Mouse (Mus musculus) MN1 (cell line): ENCODE data around the gene Snx29.
"Not testable (repeated sequence)": the region's sequence is repeated elsewhere in the genome, so short reads cannot be mapped to it uniquely, and the experiment has no call there.

Experiments
- DNase-seq: peaks from one replicate; pipeline ENCODE4 v3.0.0-alpha.2; 2016; ENCODE audit warnings: low spot score

Snx29 gene

GRCm38 (mm10) chr16:11408726-11409125 is 86.0 kb downstream of the Snx29 start:
- DNase-seq, result no peak

- DNase-seq, result no peak
Observed at GRCm38 (mm10) chr16:11414631-11415030, 91.9 kb downstream of the Snx29 start.

- peak; percentile 76 for DNase-seq
Observed at GRCm38 (mm10) chr16:11418183-11418588, 95.5 kb downstream of the Snx29 start.

- no peak for DNase-seq
Observed at GRCm38 (mm10) chr16:11420311-11421080, 97.8 kb downstream of the Snx29 start.

- no peak for DNase-seq
Observed at GRCm38 (mm10) chr16:11422165-11422564, 99.5 kb downstream of the Snx29 start.

- DNase-seq, result no peak
Observed at GRCm38 (mm10) chr16:11422889-11423610, 100.3 kb downstream of the Snx29 start.

- peak; percentile 40 for DNase-seq
Observed at GRCm38 (mm10) chr16:11423611-11424297, 101.0 kb downstream of the Snx29 start.

GRCm38 (mm10) chr16:11424568-11425145 is 101.9 kb downstream of the Snx29 start:
- no peak for DNase-seq

GRCm38 (mm10) chr16:11425279-11425678 is 102.6 kb downstream of the Snx29 start:
- DNase-seq, result peak; percentile 35

GRCm38 (mm10) chr16:11426810-11427537 is 104.3 kb downstream of the Snx29 start:
- DNase-seq, result no peak

- DNase-seq, result no peak
Observed at GRCm38 (mm10) chr16:11429784-11430183, 107.1 kb downstream of the Snx29 start.

GRCm38 (mm10) chr16:11430520-11430919 is 107.8 kb downstream of the Snx29 start:
- DNase-seq, result no peak

GRCm38 (mm10) chr16:11433779-11434178 is 111.1 kb downstream of the Snx29 start:
- no peak for DNase-seq

- DNase-seq, result no peak
Observed at GRCm38 (mm10) chr16:11437641-11438040, 114.9 kb downstream of the Snx29 start.

- no peak for DNase-seq
Observed at GRCm38 (mm10) chr16:11439417-11439816, 116.7 kb downstream of the Snx29 start.

- DNase-seq, result no peak
Observed at GRCm38 (mm10) chr16:11441616-11442015, 118.9 kb downstream of the Snx29 start.

GRCm38 (mm10) chr16:11442534-11442933 is 119.8 kb downstream of the Snx29 start:
- no peak for DNase-seq

GRCm38 (mm10) chr16:11444626-11445025 is 121.9 kb downstream of the Snx29 start:
- DNase-seq, result no peak

- DNase-seq, result no peak
Observed at GRCm38 (mm10) chr16:11446977-11447376, 124.3 kb downstream of the Snx29 start.

GRCm38 (mm10) chr16:11447905-11448304 is 125.2 kb downstream of the Snx29 start:
- DNase-seq, result no peak

GRCm38 (mm10) chr16:11448696-11449095 is 126.0 kb downstream of the Snx29 start:
- not testable (repeated sequence) for DNase-seq

GRCm38 (mm10) chr16:11449344-11449743 is 126.6 kb downstream of the Snx29 start:
- DNase-seq, result no peak
